Mouse (Mus musculus) cerebellum, adult 2 months (tissue): ENCODE measurements around the gene Peli2.

Source experiments
- CTCF ChIP-seq: fragments of 200-500 bp; IDR thresholded peaks from 2 replicates; pipeline ENCODE4 v1.5.1; 2011; ENCODE audit warnings: low read depth, mild to moderate bottlenecking, control low read depth, low read length, moderate library complexity, borderline replicate concordance; ENCODE audit not compliant: insufficient read depth
- POLR2A ChIP-seq: fragments of 200-500 bp; IDR thresholded peaks from 2 replicates; pipeline ENCODE4 v1.6.1; 2011; ENCODE audit warnings: low read length, control low read depth, borderline replicate concordance; ENCODE audit not compliant: insufficient read depth

DNA sequence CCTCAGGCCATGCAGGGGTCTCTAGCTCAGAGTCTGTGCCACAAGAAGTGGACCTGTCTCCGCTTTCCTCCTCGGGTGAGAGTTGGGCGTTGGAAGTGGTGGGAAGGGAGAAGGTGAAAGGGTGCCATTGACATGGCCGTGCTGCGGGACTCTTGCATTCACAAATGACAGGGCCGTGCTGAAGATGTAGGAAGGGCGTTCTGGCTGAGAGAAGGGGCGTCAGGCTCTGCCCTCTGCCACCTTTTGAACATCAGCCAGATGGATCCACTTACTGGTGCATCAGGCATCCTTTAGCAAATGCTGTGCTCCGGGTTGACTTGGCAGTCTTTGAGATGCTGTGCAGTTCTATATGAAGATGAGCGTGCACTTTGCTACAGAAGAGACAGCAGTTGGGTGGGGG is 84.4 kb downstream of the Peli2 start:
- TF ChIP-seq CTCF (no peak), POLR2A (no peak)
